Mouse (Mus musculus): ENCODE results near the gene Rps27l. TPM values are rescaled to one million over a fixed set of nuclear protein-coding genes. Genes with fewer than 3 reads are reported as not detected.

Rps27l gene
- polyA plus RNA-seq, 1 experiment from 2014 or later: 705 TPM

- H3K27ac ChIP-seq: no peak overlapping the region
- H3K9me3 ChIP-seq: no peaks in the 10 kb centered on the region
- 85% methylated on average over 8 of the region's 8 CpGs for WGBS
- H3K4me1 ChIP-seq: no peaks in the 10 kb centered on the region
- no peaks in the 10 kb centered on the region for H3K36me3 ChIP-seq
- no peaks in the 10 kb centered on the region for H3K27me3 ChIP-seq (ENCODE audit: insufficient read depth, poor library complexity, severe bottlenecking)
- H3K4me3 ChIP-seq: no peak overlapping the region
- peak; percentile 55 for DNase-seq (ENCODE audit: low spot score)
Measured at GRCm38 (mm10) chr9:66927696-66928402, 18.0 kb upstream of the Rps27l start.

- Histone ChIP-seq H3K9me3 (no peaks in the 10 kb centered on the region), H3K27ac (no peak overlapping the region), H3K4me3 (no peak overlapping the region), H3K27me3 (ENCODE audit: insufficient read depth, poor library complexity, severe bottlenecking) (no peaks in the 10 kb centered on the region), H3K4me1 (no peaks in the 10 kb centered on the region), H3K36me3 (no peaks in the 10 kb centered on the region)
- 53% methylated on average over 7 of the region's 7 CpGs for WGBS
- peak; percentile 71 for DNase-seq (ENCODE audit: low spot score)
Measured at GRCm38 (mm10) chr9:66930351-66930750, 15.5 kb upstream of the Rps27l start.

- Histone ChIP-seq H3K27ac (no peak overlapping the region), H3K36me3 (no peaks in the 10 kb centered on the region), H3K4me3 (no peak overlapping the region), H3K27me3 (ENCODE audit: insufficient read depth, poor library complexity, severe bottlenecking) (no peaks in the 10 kb centered on the region), H3K9me3 (no peaks in the 10 kb centered on the region), H3K4me1 (no peaks in the 10 kb centered on the region)
- WGBS: 81% methylated on average over 19 of the region's 19 CpGs
- peak; percentile 54 for DNase-seq (ENCODE audit: low spot score)
Measured at GRCm38 (mm10) chr9:66933869-66934808, 11.7 kb upstream of the Rps27l start.

GRCm38 (mm10) chr9:66937507-66937906 lies 8.4 kb upstream of the Rps27l start:
- Histone ChIP-seq H3K9me3 (no peaks in the 10 kb centered on the region), H3K4me3 (no peak overlapping the region), H3K36me3 (no peaks in the 10 kb centered on the region), H3K27me3 (ENCODE audit: insufficient read depth, poor library complexity, severe bottlenecking) (no peaks in the 10 kb centered on the region), H3K27ac (no peak overlapping the region), H3K4me1 (no peaks in the 10 kb centered on the region)
- no peak for DNase-seq (ENCODE audit: low spot score)
- 76% methylated on average over 8 of the region's 8 CpGs for WGBS

- Histone ChIP-seq H3K27ac (no peak overlapping the region), H3K36me3 (no peaks in the 10 kb centered on the region), H3K9me3 (no peaks in the 10 kb centered on the region), H3K4me1 (no peaks in the 10 kb centered on the region), H3K4me3 (no peak overlapping the region), H3K27me3 (ENCODE audit: insufficient read depth, poor library complexity, severe bottlenecking) (no peaks in the 10 kb centered on the region)
- DNase-seq (ENCODE audit: low spot score): no peak
- 6% methylated on average over 4 of the region's 4 CpGs for WGBS
Measured at GRCm38 (mm10) chr9:66938836-66939235, 7.0 kb upstream of the Rps27l start.

GRCm38 (mm10) chr9:66945161-66945560 lies 725 bp upstream of the Rps27l start:
- Histone ChIP-seq H3K27ac (peak overlapping the region; percentile 95), H3K4me1 (0 out of 2 replicates have a peak, but pooled peaks cover 6% of the 10 kb centered on the region), H3K9me3 (no peaks in the 10 kb centered on the region), H3K36me3 (peaks cover 15% of the 10 kb centered on the region), H3K27me3 (ENCODE audit: insufficient read depth, poor library complexity, severe bottlenecking) (no peaks in the 10 kb centered on the region), H3K4me3 (peak overlapping the region; percentile 92)
- 22% methylated on average over 4 of the region's 4 CpGs for WGBS
- no peak for DNase-seq (ENCODE audit: low spot score)

- Histone ChIP-seq H3K4me3 (no peak overlapping the region), H3K36me3 (peaks cover 15% of the 10 kb centered on the region), H3K27ac (no peak overlapping the region), H3K27me3 (ENCODE audit: insufficient read depth, poor library complexity, severe bottlenecking) (no peaks in the 10 kb centered on the region), H3K9me3 (no peaks in the 10 kb centered on the region), H3K4me1 (0 out of 2 replicates have a peak, but pooled peaks cover 6% of the 10 kb centered on the region)
- no peak for DNase-seq (ENCODE audit: low spot score)
- 92% methylated on average over 2 of the region's 2 CpGs for WGBS
Measured at GRCm38 (mm10) chr9:66948536-66948935, 2.6 kb downstream of the Rps27l start.

GRCm38 (mm10) chr9:66952321-66952720 lies 6.4 kb downstream of the Rps27l start:
- 72% methylated on average over 8 of the region's 8 CpGs for whole genome bisulfite sequencing
- H3K9me3 ChIP-seq: no peaks in the 10 kb centered on the region
- no peaks in the 10 kb centered on the region for H3K27me3 ChIP-seq (ENCODE audit: insufficient read depth, poor library complexity, severe bottlenecking)
- no peaks in the 10 kb centered on the region for H3K4me1 ChIP-seq
- H3K4me3 ChIP-seq: no peak overlapping the region
- no peak for DNase-seq (ENCODE audit: low spot score)
- H3K36me3 ChIP-seq: peaks cover 15% of the 10 kb centered on the region
- no peak overlapping the region for H3K27ac ChIP-seq

GRCm38 (mm10) chr9:66952886-66953285 lies 7.0 kb downstream of the Rps27l start:
- Histone ChIP-seq H3K4me1 (no peaks in the 10 kb centered on the region), H3K9me3 (no peaks in the 10 kb centered on the region), H3K4me3 (no peak overlapping the region), H3K27ac (no peak overlapping the region), H3K27me3 (ENCODE audit: insufficient read depth, poor library complexity, severe bottlenecking) (no peaks in the 10 kb centered on the region), H3K36me3 (peaks cover 12% of the 10 kb centered on the region)
- DNase-seq (ENCODE audit: low spot score): no peak
- 81% methylated on average over 2 of the region's 2 CpGs for WGBS

- H3K36me3 ChIP-seq: no peaks in the 10 kb centered on the region
- H3K9me3 ChIP-seq: no peaks in the 10 kb centered on the region
- H3K4me3 ChIP-seq: no peak overlapping the region
- no peak for DNase-seq (ENCODE audit: low spot score)
- H3K4me1 ChIP-seq: no peaks in the 10 kb centered on the region
- 86% methylated on average over 3 of the region's 3 CpGs for WGBS
- no peak overlapping the region for H3K27ac ChIP-seq
- no peaks in the 10 kb centered on the region for H3K27me3 ChIP-seq (ENCODE audit: insufficient read depth, poor library complexity, severe bottlenecking)
Measured at GRCm38 (mm10) chr9:66957451-66957850, 11.6 kb downstream of the Rps27l start.

- Histone ChIP-seq H3K9me3 (no peaks in the 10 kb centered on the region), H3K36me3 (0 out of 2 replicates have a peak, but pooled peaks cover 4% of the 10 kb centered on the region), H3K4me1 (no peaks in the 10 kb centered on the region), H3K27me3 (ENCODE audit: insufficient read depth, poor library complexity, severe bottlenecking) (no peaks in the 10 kb centered on the region), H3K27ac (no peak overlapping the region), H3K4me3 (no peak overlapping the region)
- 75% methylated on average over 3 of the region's 3 CpGs for WGBS
- DNase-seq (ENCODE audit: low spot score): no peak
Measured at GRCm38 (mm10) chr9:66961478-66961877, 15.6 kb downstream of the Rps27l start.

GRCm38 (mm10) chr9:66967492-66967891 lies 21.6 kb downstream of the Rps27l start:
- no peak for DNase-seq (ENCODE audit: low spot score)
- 87% methylated on average over 8 of the region's 8 CpGs for WGBS
- Histone ChIP-seq H3K36me3 (peaks cover 18% of the 10 kb centered on the region), H3K27ac (no peak overlapping the region), H3K4me1 (no peaks in the 10 kb centered on the region), H3K9me3 (no peaks in the 10 kb centered on the region), H3K27me3 (ENCODE audit: insufficient read depth, poor library complexity, severe bottlenecking) (no peaks in the 10 kb centered on the region), H3K4me3 (no peak overlapping the region)

- Histone ChIP-seq H3K9me3 (no peaks in the 10 kb centered on the region), H3K4me1 (peaks cover 5% of the 10 kb centered on the region), H3K36me3 (peaks cover 16% of the 10 kb centered on the region), H3K27ac (no peak overlapping the region), H3K27me3 (ENCODE audit: insufficient read depth, poor library complexity, severe bottlenecking) (no peaks in the 10 kb centered on the region), H3K4me3 (no peak overlapping the region)
- peak; percentile 33 for DNase-seq (ENCODE audit: low spot score)
- whole genome bisulfite sequencing: 82% methylated on average over 8 of the region's 8 CpGs
Measured at GRCm38 (mm10) chr9:66971116-66971515, 25.2 kb downstream of the Rps27l start.

All from heart, embryonic 10.5 days (tissue).